Mouse (Mus musculus) intestine, postnatal 0 days (tissue): ENCODE results near the gene Actn4. TPM values are rescaled to one million over a fixed set of nuclear protein-coding genes. Genes with fewer than 3 reads are reported as not detected.

Experiments
- ATAC-seq: fragments of 200-750 bp; cut with Nextera tagmentation; 2 replicates; pipeline ENCODE4 v1.8.0; 2017; ENCODE audit warnings: mild to moderate bottlenecking, moderate TSS enrichment, moderate library complexity
- H3K27ac ChIP-seq: fragments of 300-500 bp; sonication (generic); 2 replicates; pipeline ENCODE4 v1.5.1; 2014; ENCODE audit warnings: mild to moderate bottlenecking, low read depth, low read length, moderate library complexity
- H3K27me3 ChIP-seq: fragments of 300-500 bp; sonication (generic); replicated peaks from 2 replicates; pipeline ENCODE4 v1.6.1; 2014; ENCODE audit warnings: low read length, mixed read lengths; ENCODE audit not compliant: control insufficient read depth, insufficient read depth
- H3K36me3 ChIP-seq: fragments of 300-500 bp; sonication (generic); 2 replicates; pipeline ENCODE4 v1.6.1; 2014; ENCODE audit warnings: mild to moderate bottlenecking, moderate library complexity; ENCODE audit not compliant: control insufficient read depth, insufficient read depth
- H3K4me1 ChIP-seq: fragments of 300-500 bp; sonication (generic); replicated peaks from 2 replicates; pipeline ENCODE4 v1.6.1; 2014; ENCODE audit warnings: antibody characterized with exemption, low read length, mixed read lengths; ENCODE audit not compliant: control insufficient read depth, insufficient read depth
- H3K4me2 ChIP-seq: fragments of 300-500 bp; sonication (generic); replicated peaks from 2 replicates; pipeline ENCODE4 v1.6.1; 2014; ENCODE audit warnings: low read depth, mild to moderate bottlenecking, moderate library complexity
- H3K4me3 ChIP-seq: fragments of 300-500 bp; sonication (generic); 2 replicates; pipeline ENCODE4 v1.5.1; 2014; ENCODE audit warnings: low read depth, low read length
- H3K9ac ChIP-seq: fragments of 300-500 bp; sonication (generic); 2 replicates; pipeline ENCODE4 v1.6.1; 2014; ENCODE audit warnings: mild to moderate bottlenecking, low read depth, low read length
- H3K9me3 ChIP-seq: fragments of 300-500 bp; sonication (generic); 2 replicates; pipeline ENCODE4 v1.6.1; 2016; ENCODE audit warnings: mixed run types; ENCODE audit not compliant: control insufficient read depth
- CTCF ChIP-seq: sonication (generic); IDR thresholded peaks from 2 replicates; pipeline ENCODE4 v1.5.1; 2016; ENCODE audit warnings: low read depth, mild to moderate bottlenecking, control low read depth, antibody characterized with exemption, moderate library complexity
- WGBS: fragments of 180-500 bp; shearing (Covaris S2); extraction: QIAGEN DNeasy Blood & Tissue Kit; methylation state at CpG from one replicate; pipeline ENCODE4 v1.1.7; 2014; 5-methylcytosine and 5-hydroxymethylcytosine counted together
- polyA plus RNA-seq: library from polyadenylated mRNA; unstranded; fragments of >200 nt; fragmentation: Nextera tagmentation; extraction: Ambion mirVana; gene quantifications from 2 replicates; pipeline ENCODE4 v1.2.1, GENCODE M21; 2015

Actn4 gene
- polyA plus RNA-seq, 1 experiment from 2014 or later, result 293 TPM

DNA sequence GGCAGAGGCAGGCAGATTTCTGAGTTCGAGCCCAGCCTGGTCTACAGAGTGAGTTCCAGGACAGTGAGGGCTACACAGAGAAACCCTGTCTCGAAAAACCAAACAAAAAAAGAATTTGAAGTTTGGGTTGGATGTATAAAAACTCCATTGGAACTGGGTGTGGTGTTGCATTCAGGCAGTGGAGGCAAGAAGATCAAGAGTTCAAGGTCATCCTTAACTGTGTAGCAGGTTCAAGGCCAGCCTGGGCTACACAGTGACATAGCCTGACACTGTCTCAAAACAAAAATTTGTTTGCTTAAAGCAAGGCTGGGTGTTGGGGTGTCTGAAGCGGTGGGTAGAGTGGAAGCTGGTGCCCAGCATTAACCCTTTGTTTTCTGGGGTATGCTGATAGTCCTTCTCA, 31.3 kb upstream of the Actn4 start:
- H3K9me3 ChIP-seq, result no peaks in the 10 kb centered on the region
- no peak for ATAC-seq
- no peak overlapping the region for H3K4me2 ChIP-seq
- H3K27ac ChIP-seq, result no peak overlapping the region
- no peak overlapping the region for H3K4me3 ChIP-seq
- no peaks in the 10 kb centered on the region for H3K36me3 ChIP-seq
- no peak overlapping the region for H3K9ac ChIP-seq
- no peak for TF ChIP-seq CTCF
- 72% methylated on average over 3 of the region's 3 CpGs for WGBS
- H3K27me3 ChIP-seq, result no peaks in the 10 kb centered on the region
- H3K4me1 ChIP-seq, result no peaks in the 10 kb centered on the region

DNA sequence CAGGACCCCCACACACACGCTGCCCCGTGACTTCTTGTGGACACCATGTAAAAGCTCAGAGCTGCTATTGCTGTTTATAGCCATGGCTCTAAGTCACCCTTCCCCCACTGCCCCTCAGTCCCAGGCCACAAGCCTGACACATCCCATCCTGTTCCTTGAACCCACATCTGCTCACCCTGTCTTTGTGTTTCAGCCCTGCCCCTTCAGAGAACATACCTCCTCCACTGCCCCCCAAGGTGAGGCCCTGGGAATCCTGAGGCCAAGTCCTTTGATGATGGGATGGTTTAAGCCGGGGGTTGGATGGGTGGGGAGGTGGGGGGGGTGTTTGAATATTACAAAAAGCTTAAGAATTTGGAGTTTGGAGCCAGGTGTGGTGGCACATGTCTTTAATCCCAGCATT, 30.9 kb upstream of the Actn4 start:
- no peak for TF ChIP-seq CTCF
- Histone ChIP-seq H3K4me1 (no peaks in the 10 kb centered on the region), H3K4me2 (no peak overlapping the region), H3K4me3 (no peak overlapping the region), H3K36me3 (no peaks in the 10 kb centered on the region), H3K27me3 (no peaks in the 10 kb centered on the region), H3K9ac (no peak overlapping the region), H3K9me3 (no peaks in the 10 kb centered on the region), H3K27ac (no peak overlapping the region)
- ATAC-seq, result no peak
- WGBS, result 87% methylated on average over 3 of the region's 3 CpGs

DNA sequence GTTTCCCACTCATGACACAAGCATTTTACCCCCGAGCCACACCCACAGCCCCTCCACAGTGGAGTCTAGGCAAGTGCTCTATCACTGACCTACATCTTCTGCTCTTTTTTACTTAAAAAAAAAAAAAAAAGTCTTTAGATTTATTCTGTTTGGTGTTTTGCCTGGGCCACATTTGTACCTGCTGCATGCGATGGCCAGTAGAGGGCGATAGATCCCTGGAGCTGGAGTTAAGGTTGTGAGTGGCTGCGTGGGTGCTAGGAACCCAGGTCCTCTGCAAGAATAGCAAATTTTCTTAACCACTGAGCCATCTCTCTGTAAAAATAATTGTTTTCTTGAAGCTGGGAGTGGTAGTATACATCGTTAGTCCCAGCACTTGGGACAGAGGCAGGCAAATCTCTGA, 29.5 kb upstream of the Actn4 start:
- H3K9me3 ChIP-seq, result no peaks in the 10 kb centered on the region
- no peaks in the 10 kb centered on the region for H3K36me3 ChIP-seq
- peak; percentile 55 for TF ChIP-seq CTCF
- no peak overlapping the region for H3K9ac ChIP-seq
- no peak for ATAC-seq
- no peak overlapping the region for H3K27ac ChIP-seq
- H3K4me2 ChIP-seq, result no peak overlapping the region
- H3K27me3 ChIP-seq, result no peaks in the 10 kb centered on the region
- H3K4me1 ChIP-seq, result no peaks in the 10 kb centered on the region
- H3K4me3 ChIP-seq, result no peak overlapping the region
- 66% methylated on average over 5 of the region's 5 CpGs for WGBS

DNA sequence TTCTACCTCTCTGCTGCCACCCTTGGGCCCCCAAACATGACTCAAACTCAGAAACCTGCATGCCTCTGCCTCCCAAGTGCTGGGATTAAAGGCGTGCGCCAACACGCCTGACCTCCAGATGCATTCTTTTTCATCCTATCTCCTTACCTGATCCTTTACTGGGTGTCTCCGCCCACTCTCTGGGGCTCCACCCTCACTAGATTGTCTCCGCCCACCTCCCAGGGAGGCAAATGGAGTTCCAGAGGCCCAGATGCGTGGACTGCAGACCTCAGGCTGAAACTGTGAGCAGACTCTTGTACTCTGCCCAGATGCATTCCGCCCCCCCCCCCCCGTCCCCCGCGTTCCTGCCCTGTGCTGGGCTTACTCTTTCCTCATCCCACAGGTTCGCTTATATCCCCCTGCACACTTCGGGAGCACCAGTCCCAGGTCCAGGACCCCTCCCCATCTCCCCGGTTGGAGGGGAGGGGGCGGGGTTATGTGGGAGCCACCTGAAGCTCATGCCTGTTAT, 28.7 kb upstream of the Actn4 start:
- no peak for ATAC-seq
- no peaks in the 10 kb centered on the region for H3K36me3 ChIP-seq
- no peak overlapping the region for H3K4me2 ChIP-seq
- 55% methylated on average over 14 of the region's 14 CpGs for WGBS
- H3K4me1 ChIP-seq, result no peaks in the 10 kb centered on the region
- no peaks in the 10 kb centered on the region for H3K27me3 ChIP-seq
- no peak overlapping the region for H3K9ac ChIP-seq
- H3K27ac ChIP-seq, result no peak overlapping the region
- no peak for TF ChIP-seq CTCF
- no peak overlapping the region for H3K4me3 ChIP-seq
- no peaks in the 10 kb centered on the region for H3K9me3 ChIP-seq

DNA sequence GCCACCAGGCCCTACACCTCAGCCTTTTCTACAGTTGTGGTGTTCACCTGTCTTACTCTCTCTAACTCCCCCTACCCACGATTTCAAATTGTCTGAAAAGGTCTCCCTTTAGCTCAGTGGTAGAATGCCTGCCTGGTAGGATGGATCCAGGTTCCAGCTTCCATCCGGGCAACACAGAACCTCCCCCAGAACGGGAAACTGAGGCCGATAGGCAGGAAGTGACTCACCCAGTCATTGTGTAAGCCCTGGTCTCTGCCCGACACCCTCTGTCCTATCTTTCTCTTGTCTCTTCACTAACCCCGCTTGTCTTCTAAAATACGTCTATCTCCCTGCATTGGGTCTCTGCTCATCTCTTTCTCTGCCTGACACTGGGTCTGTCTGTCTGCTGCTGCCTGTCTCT, 23.1 kb upstream of the Actn4 start:
- WGBS, result 85% methylated on average over 7 of the region's 7 CpGs
- H3K27me3 ChIP-seq, result no peaks in the 10 kb centered on the region
- no peak overlapping the region for H3K9ac ChIP-seq
- no peaks in the 10 kb centered on the region for H3K36me3 ChIP-seq
- H3K27ac ChIP-seq, result no peak overlapping the region
- no peak overlapping the region for H3K4me3 ChIP-seq
- peaks cover 5% of the 10 kb centered on the region; the same call in 1 of the 2 replicates for H3K4me1 ChIP-seq
- no peak for TF ChIP-seq CTCF
- H3K4me2 ChIP-seq, result no peak overlapping the region
- ATAC-seq, result no peak
- no peaks in the 10 kb centered on the region for H3K9me3 ChIP-seq

DNA sequence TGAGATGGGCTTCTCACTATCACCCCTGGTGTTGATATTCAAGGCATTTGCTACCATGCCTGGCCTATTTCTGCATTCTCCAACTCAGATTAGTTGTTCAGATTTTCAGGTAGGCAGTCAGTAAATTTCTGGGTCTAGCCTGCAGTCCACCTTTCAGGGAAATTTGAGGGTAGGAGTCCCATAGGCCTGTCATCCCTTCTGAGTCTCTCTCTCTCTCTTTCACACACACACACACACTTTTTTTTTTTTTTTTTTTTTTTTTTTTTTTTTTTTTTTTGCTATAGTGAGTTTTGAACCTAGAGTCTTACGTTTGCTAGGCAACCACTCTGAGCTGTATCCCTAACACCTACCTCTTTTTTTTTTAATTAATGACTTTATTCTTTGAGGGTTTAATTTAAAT, 22.3 kb upstream of the Actn4 start:
- Histone ChIP-seq H3K4me1 (peaks cover 5% of the 10 kb centered on the region; the same call in 1 of the 2 replicates), H3K27me3 (no peaks in the 10 kb centered on the region), H3K4me2 (no peak overlapping the region), H3K36me3 (peaks cover 1% of the 10 kb centered on the region; the same call in 1 of the 2 replicates), H3K27ac (no peak overlapping the region), H3K9me3 (no peaks in the 10 kb centered on the region), H3K9ac (no peak overlapping the region), H3K4me3 (no peak overlapping the region)
- TF ChIP-seq CTCF, result no peak
- 100% methylated on average over 1 of the region's 1 CpGs for WGBS
- ATAC-seq, result no peak

DNA sequence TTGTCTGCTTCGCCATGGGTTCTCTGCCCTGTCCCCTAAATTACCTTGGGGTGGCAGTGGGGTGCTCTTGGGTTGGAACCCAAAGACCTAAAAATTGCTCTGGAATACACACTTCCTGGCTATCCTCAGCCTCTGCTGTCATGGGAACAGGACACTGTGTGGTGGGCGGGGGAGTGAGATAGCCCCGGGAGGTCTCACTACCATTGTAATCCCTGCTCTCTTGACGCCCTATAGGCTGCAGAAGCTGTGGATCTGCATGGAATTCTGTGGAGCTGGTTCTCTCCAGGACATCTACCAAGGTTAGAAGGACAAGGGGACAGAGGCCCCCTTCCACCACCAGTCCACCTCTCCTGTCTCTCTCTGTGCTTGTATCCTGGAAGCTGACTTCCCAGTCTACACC, 21.7 kb upstream of the Actn4 start:
- Histone ChIP-seq H3K4me1 (peaks cover 5% of the 10 kb centered on the region; the same call in 1 of the 2 replicates), H3K9me3 (no peaks in the 10 kb centered on the region), H3K4me2 (no peak overlapping the region), H3K27ac (no peak overlapping the region), H3K36me3 (peaks cover 7% of the 10 kb centered on the region), H3K4me3 (no peak overlapping the region), H3K9ac (no peak overlapping the region), H3K27me3 (no peaks in the 10 kb centered on the region)
- TF ChIP-seq CTCF, result no peak
- no peak for ATAC-seq
- 77% methylated on average over 4 of the region's 4 CpGs for WGBS
